8 mouse cellular contexts compared by ENCODE assay signal in the genomic region with DNA sequence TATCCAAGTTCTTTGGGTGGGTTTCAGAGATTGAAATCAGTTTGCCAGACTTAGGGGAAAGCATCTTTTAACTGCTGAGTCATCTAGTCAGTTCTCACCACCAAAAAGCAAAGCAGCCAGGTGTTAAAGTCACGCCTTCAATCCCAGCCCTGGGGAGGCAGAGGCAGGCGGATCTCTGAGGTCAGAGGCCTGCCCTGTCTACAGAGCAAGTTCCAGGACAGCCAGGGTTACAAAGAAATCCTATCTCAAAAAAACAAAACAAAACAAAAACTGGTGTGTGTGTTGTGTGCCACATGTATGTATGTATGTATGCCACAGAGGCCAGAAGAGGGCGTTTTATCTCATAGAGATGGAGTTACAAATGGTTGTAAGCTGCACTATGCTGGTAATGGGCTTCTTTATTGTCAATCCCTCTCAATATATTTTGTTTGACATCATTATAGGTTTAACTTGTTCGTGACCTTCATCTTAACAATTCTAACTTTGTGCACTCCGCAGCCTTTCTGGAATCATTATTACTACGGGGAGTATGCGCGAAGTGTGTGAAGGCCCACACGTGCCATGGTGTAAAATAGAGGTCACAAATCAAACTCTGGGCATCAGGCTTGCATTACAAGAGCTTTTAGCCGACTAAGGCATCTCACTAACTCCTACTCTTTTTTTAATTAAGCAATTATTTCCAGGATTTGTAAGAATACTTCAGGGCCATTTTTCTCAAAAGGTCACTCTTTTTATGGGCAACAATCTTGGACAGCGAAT. TPM values are rescaled to one million over a fixed set of nuclear protein-coding genes. Genes with fewer than 3 reads are reported as not detected.
DNase-seq lines count a peak whose midpoint lies in the region; ATAC-seq and TF ChIP-seq lines count a peak whose summit lies in the region.

No protein-coding gene starts in this region.

- peaks cover 9% of the 10 kb centered on the region for H3K4me1 ChIP-seq in bone marrow macrophage, adult 2 months (ENCODE audit: control insufficient read depth, insufficient read depth, low read length)

- peak overlapping the region; percentile 94 for H3K27ac ChIP-seq in gastrocnemius, adult 2 months
- H3K27ac ChIP-seq in bone marrow macrophage, adult 2 months (ENCODE audit: insufficient read depth, low read depth, low read length), result peak overlapping the region; percentile 62

- DNase-seq in gastrocnemius, adult 2 months, result no peak
- no peak for DNase-seq in gastrocnemius, postnatal 14 days
- peak; percentile 42 for DNase-seq in 3T3-L1 (ENCODE audit: low read depth, low spot score)
- no peak for DNase-seq in right cerebral cortex, postnatal 25 days
- DNase-seq in left cerebral cortex, adult 11 months (ENCODE audit: low spot score), result no peak

- no peak for TF ChIP-seq POLR2A in bone marrow macrophage, adult 2 months (IDR thresholded peaks at IDR 0.05; ENCODE audit: borderline replicate concordance, low read depth, low read length)

- no peak for TF ChIP-seq CTCF in gastrocnemius, adult 2 months (IDR thresholded peaks at IDR 0.05)
- no peak for TF ChIP-seq CTCF in bone marrow macrophage, adult 2 months (IDR thresholded peaks at IDR 0.05; ENCODE audit: low read depth, low read length)

- intact Hi-C loops in gastrocnemius, adult 2 months (cut with DNase I), result loop anchor here (5.0 kb wide), 1 partner anchor 39 kb away; a partner anchor contains a TSS
- intact Hi-C loops in gastrocnemius, postnatal 14 days (cut with DNase I; ENCODE audit: low total_unique reads), result no loop called here

- ATAC-seq in hematopoietic stem cell, adult 5-6 weeks (replicated peaks in 1 of 2; ENCODE audit: insufficient read depth in 1 of 2, low FRiP score in 2 of 2, low TSS enrichment in 1 of 2, low read depth in 1 of 2, poor library complexity in 2 of 2, severe bottlenecking in 2 of 2), result 0 out of 4 replicates have a peak, but pooled peaks have one; percentile 10 to 14
- peak; percentile 35; the same call in 1 of the 2 replicates for ATAC-seq in megakaryocyte progenitor cell, adult 5-6 weeks (replicated peaks; ENCODE audit: poor library complexity)

- peak overlapping the region; percentile 89 for H3K4me3 ChIP-seq in gastrocnemius, adult 2 months
- H3K4me3 ChIP-seq in bone marrow macrophage, adult 2 months (ENCODE audit: insufficient read depth, low read length), result peak overlapping the region; percentile 72

RNA-seq across cellular contexts. Expression of a gene that starts 0.6 kb away (rescaled TPM):
- 1 to 10 TPM; 6.1 to 8.6 TPM for total RNA-seq in gastrocnemius, adult 2 months (2021)
- 1 to 10 TPM; 6.8 to 7.7 TPM for total RNA-seq in gastrocnemius, postnatal 14 days (2021)
- polyA plus RNA-seq in bone marrow macrophage, adult 2 months (2012; ENCODE audit: insufficient read depth, insufficient read length, missing spikeins), result 3.8 and 7.2 TPM in 2 replicates
- total RNA-seq in hematopoietic stem cell, adult 5-6 weeks (2017), result 79.4 and 101 TPM in 2 replicates
- total RNA-seq in megakaryocyte progenitor cell, adult 5-6 weeks (2015), result 40.5 and 72.6 TPM in 2 replicates
- 29.2 and 62.6 TPM in 2 replicates for total RNA-seq in megakaryocyte progenitor cell, adult 5-6 weeks (2017)

RNA-seq across cellular contexts. Expression of a gene that starts 41.1 kb away (rescaled TPM):
- 1 to 10 TPM; 4.3 to 5.0 TPM for total RNA-seq in gastrocnemius, adult 2 months (2021)
- 1 to 10 TPM; 4.7 to 5.2 TPM for total RNA-seq in gastrocnemius, postnatal 14 days (2021)
- polyA plus RNA-seq in bone marrow macrophage, adult 2 months (2012; ENCODE audit: insufficient read depth, insufficient read length, missing spikeins), result 10.5 and 11.3 TPM in 2 replicates
- total RNA-seq in hematopoietic stem cell, adult 5-6 weeks (2017), result 62.2 and 66.9 TPM in 2 replicates
- total RNA-seq in megakaryocyte progenitor cell, adult 5-6 weeks (2015), result 39.1 and 46.3 TPM in 2 replicates
- 44.9 and 53.8 TPM in 2 replicates for total RNA-seq in megakaryocyte progenitor cell, adult 5-6 weeks (2017)

RNA-seq across cellular contexts. Expression of a gene that starts 53.8 kb away (rescaled TPM):
- not detected for total RNA-seq in gastrocnemius, adult 2 months (2021)
- total RNA-seq in gastrocnemius, postnatal 14 days (2021), result not detected
- polyA plus RNA-seq in bone marrow macrophage, adult 2 months (2012; ENCODE audit: insufficient read depth, insufficient read length, missing spikeins), result not detected in 2 replicates
- total RNA-seq in hematopoietic stem cell, adult 5-6 weeks (2017), result not detected in 2 replicates
- total RNA-seq in megakaryocyte progenitor cell, adult 5-6 weeks (2015), result not detected in 2 replicates
- total RNA-seq in megakaryocyte progenitor cell, adult 5-6 weeks (2017), result 0.12 TPM in 1 of 2 replicates, not detected in the other

Comparison
In these comparisons a context has a peak if more than half of its experiments do, and no peak if none do; other contexts are left out.
1. RNA of a gene that starts 41.1 kb away (total RNA-seq): 62.2 to 66.9 TPM in hematopoietic stem cell, adult 5-6 weeks and 39.1 to 53.8 TPM in megakaryocyte progenitor cell, adult 5-6 weeks; 4.7 to 5.2 TPM in gastrocnemius, postnatal 14 days and 4.3 to 5.0 TPM in gastrocnemius, adult 2 months; every median in the first group is over 4 times any median in the second.